Mouse (Mus musculus) hindbrain, embryonic 13.5 days (tissue): ENCODE data around the gene Msx1. TPM values are rescaled to one million over a fixed set of nuclear protein-coding genes. Genes with fewer than 3 reads are reported as not detected.

Source experiments
- ATAC-seq: fragments of 200-750 bp; cut with Nextera tagmentation; 2 replicates; pipeline ENCODE4 v1.8.0; 2017; ENCODE audit warnings: moderate TSS enrichment; ENCODE audit not compliant: low FRiP score
- H3K27ac ChIP-seq: fragments of 300-500 bp; sonication (generic); 2 replicates; pipeline ENCODE4 v1.5.1; 2015; ENCODE audit warnings: inconsistent platforms, mild to moderate bottlenecking, moderate library complexity
- H3K27me3 ChIP-seq: fragments of 300-500 bp; sonication (generic); 2 replicates; pipeline ENCODE4 v1.6.1; 2015; ENCODE audit warnings: mild to moderate bottlenecking, inconsistent platforms
- H3K36me3 ChIP-seq: fragments of 300-500 bp; sonication (generic); 2 replicates; pipeline ENCODE4 v1.6.1; 2015; ENCODE audit warnings: mild to moderate bottlenecking, inconsistent platforms
- H3K4me1 ChIP-seq: fragments of 300-500 bp; sonication (generic); replicated peaks from 2 replicates; pipeline ENCODE4 v1.6.1; 2015; ENCODE audit warnings: inconsistent platforms
- H3K4me2 ChIP-seq: fragments of 300-500 bp; sonication (generic); 2 replicates; pipeline ENCODE4 v1.6.1; 2015; ENCODE audit warnings: inconsistent platforms, mild to moderate bottlenecking, moderate library complexity
- H3K4me3 ChIP-seq: fragments of 300-500 bp; sonication (generic); 2 replicates; pipeline ENCODE4 v1.5.1; 2015; ENCODE audit warnings: mild to moderate bottlenecking, inconsistent platforms
- H3K9ac ChIP-seq: fragments of 300-500 bp; sonication (generic); 2 replicates; pipeline ENCODE4 v1.6.1; 2015; ENCODE audit warnings: mild to moderate bottlenecking, inconsistent platforms
- H3K9me3 ChIP-seq: fragments of 300-500 bp; sonication (generic); 2 replicates; pipeline ENCODE4 v1.6.1; 2016; ENCODE audit warnings: inconsistent platforms
- WGBS: fragments of 180-500 bp; shearing (Covaris S2); methylation state at CpG from one replicate; pipeline ENCODE4 v1.1.7; 2015; 5-methylcytosine and 5-hydroxymethylcytosine counted together
- polyA plus RNA-seq: library from polyadenylated mRNA; unstranded; fragments of >200 nt; fragmentation: Nextera tagmentation; extraction: Ambion mirVana; gene quantifications from 2 replicates; pipeline ENCODE4 v1.2.1, GENCODE M21; 2015

The Msx1 gene
- polyA plus RNA-seq, 1 experiment from 2014 or later, result 59.6 TPM

DNA sequence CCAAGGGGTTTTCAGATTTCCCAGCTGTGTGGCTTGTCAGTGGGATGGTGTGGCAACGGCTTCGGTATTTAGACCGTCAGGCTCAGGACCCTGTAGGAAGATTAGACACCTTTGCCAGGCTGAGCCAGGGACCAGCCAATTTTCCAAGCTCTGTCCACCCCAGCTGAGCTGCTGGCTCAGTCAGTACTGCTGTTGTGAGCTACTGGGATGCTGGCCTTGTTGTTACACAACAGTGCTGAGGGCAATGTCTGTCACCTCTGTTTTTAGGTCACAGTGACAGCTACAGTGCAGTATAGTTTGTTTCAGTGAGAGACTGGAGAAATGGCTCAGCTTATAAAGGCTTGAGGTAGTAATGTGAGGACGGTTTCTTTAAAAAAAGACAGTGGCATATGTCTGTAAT lies 50.4 kb downstream of the Msx1 start:
- Histone ChIP-seq H3K9ac (no peak overlapping the region), H3K4me1 (peaks cover 5% of the 10 kb centered on the region), H3K27me3 (peaks cover 68% of the 10 kb centered on the region), H3K4me3 (no peak overlapping the region), H3K9me3 (0 out of 2 replicates have a peak, but pooled peaks cover 3% of the 10 kb centered on the region), H3K27ac (no peak overlapping the region), H3K4me2 (no peak overlapping the region), H3K36me3 (no peaks in the 10 kb centered on the region)
- WGBS, result 89% methylated on average over 4 of the region's 4 CpGs
- no peak for ATAC-seq

- Histone ChIP-seq H3K4me2 (no peak overlapping the region), H3K36me3 (no peaks in the 10 kb centered on the region), H3K4me1 (peaks cover 12% of the 10 kb centered on the region), H3K9me3 (0 out of 2 replicates have a peak, but pooled peaks cover 3% of the 10 kb centered on the region), H3K4me3 (no peak overlapping the region), H3K27me3 (peaks cover 70% of the 10 kb centered on the region), H3K9ac (no peak overlapping the region), H3K27ac (no peak overlapping the region)
- ATAC-seq, result no peak
- 88% methylated on average over 6 of the region's 6 CpGs for WGBS
Observed at GRCm38 (mm10) chr5:37770870-37771269, 53.5 kb downstream of the Msx1 start.

Other genes starting within 250 kb of the Msx1 start
- 20.6 and 23.2 TPM in 2 replicates for gene Stk32b, start 107.4 kb downstream of the Msx1 start, polyA plus RNA-seq
- 0.55 and 1.5 TPM in 2 replicates for gene Cytl1, start 89.1 kb downstream of the Msx1 start, polyA plus RNA-seq
- gene Stx18, start 214.2 kb upstream of the Msx1 start, polyA plus RNA-seq, result 35.7 and 37.1 TPM in 2 replicates